Mouse (Mus musculus): ENCODE measurements around the gene Evi2. TPM values are rescaled to one million over a fixed set of nuclear protein-coding genes. Genes with fewer than 3 reads are reported as not detected.

The Evi2 gene
- polyA plus RNA-seq (2012; ENCODE audit: low replicate concordance): 0.06 and 0.18 TPM in 2 replicates

GRCm38 (mm10) chr11:79530333-79530761, at the start of gene Evi2, which contains the start of gene Evi2a:
Gene Evi2 (minus strand): TSS chr11:79530589.
Gene Evi2a (minus strand): TSS chr11:79530609.

GRCm38 (mm10) chr11:79523560-79524309, 6.7 kb downstream of the Evi2 start, which contains the start of gene Evi2b:
Gene Evi2b (minus strand): TSS chr11:79523762.

GRCm38 (mm10) chr11:79503845-79504244, 26.5 kb downstream of the Evi2 start, which contains the start of gene Omg:
Gene Omg (minus strand): TSS chr11:79504084.

Other genes starting within 250 kb of the Evi2 start
- gene Gm9964, start 233.7 kb downstream of the Evi2 start, polyA plus RNA-seq (2012; ENCODE audit: low replicate concordance): not detected in 2 replicates
- gene Nf1, start 190.9 kb downstream of the Evi2 start, polyA plus RNA-seq (2012; ENCODE audit: low replicate concordance): 8.3 and 18.1 TPM in 2 replicates
- not detected in 2 replicates for gene Omg, start 26.5 kb downstream of the Evi2 start, polyA plus RNA-seq (2012; ENCODE audit: low replicate concordance)
- gene Evi2b, start 6.8 kb downstream of the Evi2 start, polyA plus RNA-seq (2012; ENCODE audit: low replicate concordance): 3.7 and 12.6 TPM in 2 replicates
- gene Evi2a, start within 50 bp of the Evi2 start, polyA plus RNA-seq (2012; ENCODE audit: low replicate concordance): 0.25 and 0.68 TPM in 2 replicates
- 0.99 and 2.2 TPM in 2 replicates for gene Rab11fip4, start 60.6 kb upstream of the Evi2 start, polyA plus RNA-seq (2012; ENCODE audit: low replicate concordance)